Mouse (Mus musculus) liver, adult (tissue): ENCODE results near the gene Rnf150.

Source experiments
- GATA4 ChIP-seq: IDR thresholded peaks from 2 replicates; pipeline ENCODE4 v1.6.1; 2014; ENCODE audit warnings: mild to moderate bottlenecking, low read length; ENCODE audit not compliant: insufficient replicate concordance

Rnf150 gene

DNA sequence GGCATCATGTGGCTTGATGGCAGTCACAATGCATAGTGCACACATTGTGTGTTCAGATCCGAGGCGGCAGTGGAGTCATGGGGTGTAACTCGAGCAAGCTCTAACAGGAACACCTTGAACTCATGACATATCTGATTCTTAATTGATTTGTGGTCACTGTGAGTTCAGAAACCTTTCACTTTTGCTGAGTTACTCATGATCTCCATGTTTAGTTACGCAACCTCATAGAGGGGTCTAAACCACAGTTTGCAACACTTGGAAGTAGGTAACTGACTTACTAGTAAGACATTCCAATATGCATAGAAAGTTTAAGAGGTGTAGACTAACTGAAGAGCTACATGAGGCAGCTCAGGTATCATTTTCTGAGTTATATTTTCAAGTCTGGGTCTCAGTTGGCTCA is 49.1 kb downstream of the Rnf150 start:
- TF ChIP-seq GATA4: no peak

DNA sequence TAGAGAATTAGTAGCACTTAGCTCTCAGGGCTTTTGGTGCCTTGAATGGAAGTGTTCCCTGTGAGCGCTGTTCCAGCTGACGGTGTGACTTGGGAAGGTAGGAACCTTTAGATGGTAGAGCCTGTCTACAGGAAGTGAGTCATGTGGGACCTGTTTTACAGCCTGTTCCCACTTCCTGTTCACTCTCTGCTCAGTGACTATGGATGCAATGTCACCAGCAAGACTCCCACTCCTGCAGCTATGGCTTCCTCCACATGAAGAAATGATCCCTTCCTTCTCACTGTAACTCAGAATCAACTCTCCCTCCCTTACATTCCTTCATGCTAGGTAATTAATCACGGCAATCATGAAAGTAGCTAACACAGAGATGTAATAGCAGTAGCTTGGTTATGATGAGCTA is 51.4 kb downstream of the Rnf150 start:
- no peak for TF ChIP-seq GATA4

DNA sequence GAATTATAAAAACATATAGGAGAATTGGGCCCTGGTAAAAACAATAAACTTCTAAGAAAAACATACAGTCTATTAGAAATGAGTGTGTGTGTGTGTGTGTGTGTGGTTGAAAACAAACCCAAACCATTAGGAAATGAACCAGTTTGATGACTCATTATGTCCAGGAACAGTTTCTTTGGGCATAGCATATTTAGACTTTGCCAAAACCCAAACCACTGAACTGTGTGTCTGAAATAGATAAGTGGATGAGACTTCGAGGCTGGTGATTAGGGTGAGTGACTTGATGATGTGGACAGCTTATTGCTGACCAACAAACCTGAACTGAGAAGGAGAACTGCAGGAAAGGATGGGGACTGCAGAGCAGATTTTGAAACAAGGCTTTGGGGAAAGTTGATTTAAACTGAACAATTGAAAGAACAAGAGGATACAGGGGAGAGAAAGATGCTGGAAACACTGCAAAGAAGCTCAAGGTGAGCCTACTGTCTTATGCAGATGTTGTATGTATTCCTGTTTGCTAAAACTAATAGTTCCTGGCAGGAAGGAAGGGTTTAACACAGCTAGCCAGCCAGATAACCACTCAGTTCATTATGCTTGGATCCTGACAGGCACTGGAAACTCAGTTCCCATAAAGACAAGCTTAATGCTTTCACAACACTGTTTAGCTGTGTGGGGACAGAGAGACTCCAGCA is 53.8 kb downstream of the Rnf150 start:
- TF ChIP-seq GATA4: no peak

- no peak for TF ChIP-seq GATA4
Observed at GRCm38 (mm10) chr8:82917540-82918316, 54.6 kb downstream of the Rnf150 start.

DNA sequence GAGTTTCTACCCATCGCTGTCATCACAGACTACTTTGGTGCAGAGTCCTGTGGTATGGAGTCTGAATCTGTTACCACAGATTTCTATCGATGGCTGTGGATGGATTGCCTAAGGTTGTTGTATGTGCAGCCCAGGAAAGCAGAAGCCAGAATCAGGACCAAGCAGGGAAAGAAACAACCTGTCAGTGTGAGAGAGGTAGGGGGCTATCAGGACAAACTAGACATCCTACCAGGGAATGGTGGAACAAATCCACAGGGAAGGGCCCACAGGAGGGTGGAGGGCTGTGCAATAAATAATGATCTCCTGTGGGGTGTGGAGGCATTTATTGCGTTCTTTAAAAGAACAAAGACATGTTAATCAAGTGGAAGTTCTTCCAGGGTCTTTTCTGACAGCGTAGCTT is 56.5 kb downstream of the Rnf150 start:
- TF ChIP-seq GATA4: no peak

DNA sequence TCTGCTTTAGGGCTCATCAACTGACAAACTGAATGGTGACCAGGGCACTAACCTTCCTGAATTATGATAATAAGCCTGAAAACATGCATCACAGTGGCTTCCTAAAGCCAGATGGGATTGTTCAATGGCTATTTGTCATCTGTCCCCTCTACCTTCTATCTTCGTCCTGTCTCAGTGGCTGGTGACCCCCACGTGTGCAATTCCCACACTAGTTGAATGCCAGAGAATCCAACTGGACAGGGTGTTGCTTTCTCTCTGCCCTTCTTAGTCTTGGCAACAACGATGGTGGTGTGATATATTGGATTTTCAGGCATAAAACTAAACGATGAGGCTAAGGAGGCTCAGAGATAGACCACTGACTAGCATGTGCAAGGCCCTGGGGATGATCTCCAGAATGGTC is 57.0 kb downstream of the Rnf150 start:
- TF ChIP-seq GATA4: no peak

DNA sequence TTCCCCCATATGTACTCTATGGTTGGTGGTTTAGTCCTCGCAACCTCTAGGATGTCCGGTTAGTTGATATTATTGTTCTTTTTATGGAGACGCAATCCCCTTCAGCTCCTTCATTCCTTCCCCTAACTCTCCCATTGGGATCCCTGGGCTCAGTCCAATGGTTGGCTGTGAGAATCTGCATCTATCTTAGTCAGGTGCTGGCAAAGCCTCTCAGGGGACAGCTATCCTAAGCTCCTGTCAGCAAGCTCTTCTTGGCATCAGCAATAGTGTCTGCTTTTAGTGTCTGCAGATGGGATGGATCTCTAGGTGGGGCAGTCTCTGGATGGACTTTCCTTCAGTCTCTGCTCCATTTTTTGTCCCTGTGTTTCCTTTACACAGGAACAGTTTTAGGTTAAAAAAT is 62.1 kb downstream of the Rnf150 start:
- TF ChIP-seq GATA4: no peak

DNA sequence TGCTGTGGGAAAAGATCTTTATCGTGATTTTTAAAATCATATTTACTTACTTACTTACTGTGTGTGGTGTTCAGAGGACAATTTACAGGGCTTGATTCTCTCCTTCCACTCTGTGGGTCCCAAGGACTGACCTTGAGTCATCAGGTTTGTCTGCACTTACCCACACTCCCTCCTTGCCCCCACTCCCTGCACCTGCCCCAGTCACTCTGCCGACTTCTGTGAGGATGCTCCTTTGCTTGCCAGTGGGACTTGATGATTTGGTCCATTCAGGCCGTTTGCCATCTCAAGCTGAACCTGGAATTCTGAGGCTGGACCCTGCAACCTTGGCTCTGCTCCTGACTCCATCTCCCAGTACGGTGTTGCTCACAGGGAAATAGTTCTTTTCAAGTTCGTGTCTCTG is 63.4 kb downstream of the Rnf150 start:
- TF ChIP-seq GATA4: no peak

- TF ChIP-seq GATA4: no peak
Observed at GRCm38 (mm10) chr8:82931554-82931953, 68.4 kb downstream of the Rnf150 start.

DNA sequence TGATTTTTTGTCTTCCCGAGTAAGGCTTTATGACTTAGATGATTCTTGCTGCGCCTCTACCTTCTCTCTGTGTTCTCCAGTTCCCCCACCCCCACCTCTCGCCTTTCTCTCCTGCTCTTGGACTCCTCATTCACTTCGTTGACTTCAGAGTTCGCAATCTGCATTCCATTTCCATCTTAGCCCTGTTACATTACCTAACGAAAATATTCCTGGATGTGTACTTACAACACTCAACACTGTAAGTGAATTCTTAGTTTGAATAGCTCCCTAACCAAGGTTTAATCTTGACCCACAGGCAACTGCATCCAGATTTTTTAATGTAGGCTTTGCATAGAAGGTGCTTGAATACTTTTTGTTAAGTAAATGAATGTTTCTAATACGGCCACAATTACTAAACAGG is 73.0 kb downstream of the Rnf150 start:
- TF ChIP-seq GATA4: no peak

DNA sequence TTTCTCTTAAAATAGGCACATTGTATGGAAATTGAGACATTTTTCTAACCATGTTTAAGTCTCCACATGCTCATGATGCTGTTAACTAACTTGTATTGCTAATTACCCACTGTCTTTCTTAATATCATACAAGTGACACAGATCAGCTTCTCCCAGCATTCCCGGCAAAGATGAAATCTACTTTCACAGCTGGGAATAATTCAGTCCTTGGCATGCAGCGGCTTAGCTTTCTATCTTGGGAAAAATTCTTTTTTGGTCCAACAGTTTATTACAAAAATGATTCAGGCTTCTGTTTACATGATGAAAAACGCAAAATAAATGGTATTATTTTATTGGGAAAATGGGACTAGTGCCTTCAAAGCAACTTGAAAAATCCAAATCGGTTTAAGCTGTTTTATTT is 73.7 kb downstream of the Rnf150 start:
- TF ChIP-seq GATA4: no peak

GRCm38 (mm10) chr8:82939912-82940311 is 76.8 kb downstream of the Rnf150 start:
- no peak for TF ChIP-seq GATA4

GRCm38 (mm10) chr8:82943223-82944006 is 80.3 kb downstream of the Rnf150 start:
- TF ChIP-seq GATA4: no peak

- no peak for TF ChIP-seq GATA4
Observed at GRCm38 (mm10) chr8:82945867-82946266, 82.7 kb downstream of the Rnf150 start.

DNA sequence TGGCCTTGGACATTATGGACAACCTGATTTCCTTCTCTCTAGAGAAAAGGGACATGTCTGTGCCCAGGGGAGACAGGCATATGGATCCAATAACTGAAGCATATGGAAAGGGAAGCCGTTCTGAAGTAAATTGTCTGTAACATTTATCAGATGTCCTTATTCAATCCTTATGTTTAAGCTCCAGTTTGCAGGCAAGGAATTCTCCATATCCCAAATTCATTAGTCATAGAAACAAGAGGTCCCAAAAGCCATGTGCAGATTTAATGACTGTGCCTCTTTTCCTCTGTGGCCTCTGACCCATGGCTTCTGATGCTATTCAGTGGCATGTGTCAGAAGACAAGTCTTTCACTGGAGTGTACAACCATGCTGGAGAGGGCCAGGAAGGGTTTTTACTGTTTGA is 83.5 kb downstream of the Rnf150 start:
- TF ChIP-seq GATA4: no peak
